Mouse (Mus musculus) urinary bladder, postnatal 10 days (tissue): ENCODE measurements around the gene Stag1.

ENCODE experiments used
- DNase-seq: peaks from one replicate; pipeline ENCODE4 v3.0.0; 2022; ENCODE audit warnings: low spot score

Stag1 gene

DNA sequence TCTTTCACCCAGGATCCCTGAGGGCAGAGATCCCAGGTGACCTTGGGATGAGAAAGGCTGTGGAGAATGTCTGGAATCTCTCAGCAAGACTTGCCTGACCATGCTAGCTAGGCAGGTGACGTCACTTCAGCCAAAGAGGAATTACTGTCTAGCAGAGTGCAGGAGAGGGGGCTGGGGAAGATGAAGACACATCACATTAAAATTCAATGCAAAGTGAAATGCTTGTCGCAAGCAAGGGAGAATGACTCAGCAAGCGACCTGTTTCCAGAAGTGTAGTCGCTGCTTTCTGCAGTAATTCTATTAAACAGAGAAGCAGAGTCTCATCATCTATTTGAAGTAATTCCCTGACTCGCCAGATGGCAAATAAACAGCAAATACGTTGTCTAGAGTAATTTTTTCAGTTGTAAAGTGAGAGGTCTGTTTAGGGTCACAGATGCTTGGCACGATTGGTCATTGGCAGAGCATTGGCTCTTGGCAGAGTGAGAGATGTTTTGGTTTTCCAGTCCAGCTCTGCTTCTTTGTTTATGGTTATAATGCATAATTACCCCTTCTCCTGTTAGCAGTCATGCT lies 8.5 kb downstream of the Stag1 start:
- DNase-seq: no peak

DNA sequence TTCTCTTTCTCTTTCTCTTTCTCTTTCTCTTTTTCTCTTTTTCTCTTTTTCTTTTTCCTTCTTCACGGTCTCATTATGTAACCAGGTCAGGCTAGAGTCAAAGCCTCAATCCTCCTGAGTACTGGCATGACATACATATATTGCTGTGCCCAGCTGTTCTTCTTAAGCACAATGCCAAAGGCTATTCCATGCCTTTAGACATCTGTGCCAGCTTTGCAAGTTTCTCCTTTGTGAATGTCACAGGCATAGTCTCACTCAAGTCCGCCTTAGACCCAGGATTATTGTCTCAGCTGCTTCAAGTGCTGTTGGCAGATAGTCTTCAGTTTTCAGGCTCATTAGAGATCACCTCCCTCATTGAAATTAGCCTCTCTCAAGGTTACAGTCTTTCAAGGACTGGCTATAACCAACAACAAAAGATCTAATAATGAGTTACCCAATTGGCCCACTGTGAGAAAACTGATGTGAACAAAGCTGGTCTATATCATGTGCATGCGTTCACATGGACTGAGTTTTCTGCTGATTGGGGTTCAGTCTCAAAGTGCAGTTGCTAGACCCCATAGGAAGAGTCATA lies 16.0 kb downstream of the Stag1 start:
- no peak for DNase-seq

DNA sequence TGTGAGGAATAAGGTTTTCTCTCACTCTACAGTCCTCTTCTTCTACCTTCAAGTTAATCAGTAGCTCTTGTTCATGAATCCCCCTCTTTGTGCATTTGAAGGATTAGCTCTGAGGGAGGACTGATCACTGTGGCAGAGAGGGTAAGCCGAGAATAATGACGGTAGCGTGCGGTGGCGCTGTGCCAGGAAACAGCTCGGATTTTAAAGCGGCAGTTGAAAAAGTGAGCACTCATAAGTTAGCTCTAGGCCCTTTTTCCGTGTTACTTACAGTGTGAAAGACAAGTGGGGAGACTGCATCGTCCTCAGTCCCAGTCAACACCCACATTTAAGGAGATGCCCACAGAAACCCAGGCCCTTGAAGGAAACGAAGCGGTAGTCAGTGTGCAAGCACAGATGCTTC lies 19.3 kb downstream of the Stag1 start:
- DNase-seq: no peak

DNA sequence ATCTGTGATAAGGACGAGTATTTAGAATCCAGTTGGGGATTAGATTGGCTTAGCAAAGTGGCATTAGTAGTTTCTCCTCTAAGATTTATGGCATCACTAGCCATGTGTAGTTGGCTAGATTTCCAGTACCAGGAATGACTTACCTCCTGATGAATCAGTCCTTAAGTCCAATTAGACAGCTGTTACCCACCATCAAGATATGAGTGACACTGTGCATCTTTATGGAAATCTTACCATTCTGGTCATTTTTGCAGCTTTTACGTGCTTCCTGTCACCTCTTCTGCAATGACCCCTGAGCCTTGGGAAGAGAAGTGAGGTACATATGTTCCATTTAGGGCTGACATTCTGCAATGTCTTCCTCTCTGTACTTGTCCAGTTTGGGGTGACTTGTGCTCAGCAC lies 28.7 kb downstream of the Stag1 start:
- DNase-seq: no peak

DNA sequence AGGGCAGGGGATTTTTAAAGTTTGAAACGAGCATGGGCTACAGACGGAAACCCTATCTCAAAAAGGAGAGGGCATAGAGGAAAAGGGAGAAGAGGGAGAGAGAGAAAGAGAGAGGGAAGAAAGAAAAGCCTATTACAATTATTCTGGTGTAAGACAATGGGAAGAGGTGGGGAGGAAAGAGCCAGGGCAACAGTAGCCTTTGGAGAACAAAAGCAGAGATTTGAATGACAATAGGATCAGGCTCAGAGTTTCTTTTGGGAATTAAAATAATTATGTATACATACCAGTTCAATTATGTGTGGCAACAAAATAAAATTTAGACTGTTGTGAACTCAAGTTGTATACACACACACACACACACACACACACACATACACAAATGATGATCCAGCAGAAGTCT lies 43.2 kb downstream of the Stag1 start:
- no peak for DNase-seq

DNA sequence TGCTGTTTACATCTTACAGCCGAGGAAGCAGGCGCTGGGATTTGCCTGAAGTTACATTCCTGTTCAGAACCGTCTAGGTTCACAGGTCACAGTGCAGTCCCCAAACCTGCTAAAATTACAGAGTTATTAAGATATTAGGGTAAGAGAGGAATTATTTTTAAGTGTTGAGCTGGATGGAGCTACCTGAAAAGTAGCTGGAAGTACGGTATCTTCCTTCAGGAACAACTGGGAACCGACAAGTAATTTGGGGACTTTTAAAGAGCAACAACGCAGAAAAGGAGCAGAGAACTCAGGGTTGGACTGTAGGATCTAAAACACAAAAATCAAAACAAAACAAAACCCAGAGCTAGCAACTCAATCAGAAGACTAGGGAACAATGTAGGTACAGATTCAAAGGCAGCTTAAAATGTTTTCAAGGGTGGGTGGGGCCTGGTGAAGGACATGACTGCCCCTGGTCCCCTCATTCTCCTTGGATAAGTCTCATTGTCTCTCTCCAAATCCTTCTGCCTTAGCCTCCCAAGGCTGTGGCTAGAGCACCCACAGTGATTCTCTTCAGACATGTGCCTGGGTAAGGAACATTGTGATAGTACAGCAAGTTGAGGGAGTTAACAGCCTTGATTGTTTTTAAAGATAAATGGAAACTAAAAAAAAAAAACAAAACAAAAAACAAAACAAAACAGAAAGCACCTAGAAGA lies 43.9 kb downstream of the Stag1 start:
- no peak for DNase-seq

DNA sequence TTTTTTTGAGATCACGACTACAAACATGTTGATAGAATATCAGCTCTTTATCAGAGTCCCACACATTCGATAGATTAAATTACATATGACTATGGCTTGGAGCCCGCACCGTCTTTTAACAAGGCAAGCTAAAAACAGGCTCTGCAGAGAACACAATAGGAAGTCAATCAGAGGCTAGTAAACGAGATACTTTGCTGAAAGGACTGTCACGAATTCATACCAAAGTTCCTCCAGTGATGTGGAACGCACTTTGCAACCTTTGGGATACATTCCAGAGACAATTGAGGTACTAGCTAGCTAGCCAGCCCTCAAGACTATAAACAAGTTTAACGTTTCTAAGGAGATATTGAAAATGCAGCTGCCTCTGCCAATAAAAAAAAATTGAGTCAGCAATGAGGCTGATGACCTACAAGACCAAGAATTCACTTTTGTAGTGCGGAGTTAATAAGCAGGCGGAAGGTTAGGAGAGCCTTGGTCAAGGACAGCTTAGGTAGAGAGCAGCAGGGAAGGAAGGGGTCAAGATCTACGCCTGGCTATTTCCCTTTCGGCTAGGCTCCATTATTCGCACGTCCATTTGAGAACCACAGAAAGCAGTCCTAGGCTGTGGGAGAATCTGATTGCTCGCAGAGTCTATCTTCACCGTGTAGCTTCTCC lies 44.7 kb downstream of the Stag1 start:
- DNase-seq: no peak

DNA sequence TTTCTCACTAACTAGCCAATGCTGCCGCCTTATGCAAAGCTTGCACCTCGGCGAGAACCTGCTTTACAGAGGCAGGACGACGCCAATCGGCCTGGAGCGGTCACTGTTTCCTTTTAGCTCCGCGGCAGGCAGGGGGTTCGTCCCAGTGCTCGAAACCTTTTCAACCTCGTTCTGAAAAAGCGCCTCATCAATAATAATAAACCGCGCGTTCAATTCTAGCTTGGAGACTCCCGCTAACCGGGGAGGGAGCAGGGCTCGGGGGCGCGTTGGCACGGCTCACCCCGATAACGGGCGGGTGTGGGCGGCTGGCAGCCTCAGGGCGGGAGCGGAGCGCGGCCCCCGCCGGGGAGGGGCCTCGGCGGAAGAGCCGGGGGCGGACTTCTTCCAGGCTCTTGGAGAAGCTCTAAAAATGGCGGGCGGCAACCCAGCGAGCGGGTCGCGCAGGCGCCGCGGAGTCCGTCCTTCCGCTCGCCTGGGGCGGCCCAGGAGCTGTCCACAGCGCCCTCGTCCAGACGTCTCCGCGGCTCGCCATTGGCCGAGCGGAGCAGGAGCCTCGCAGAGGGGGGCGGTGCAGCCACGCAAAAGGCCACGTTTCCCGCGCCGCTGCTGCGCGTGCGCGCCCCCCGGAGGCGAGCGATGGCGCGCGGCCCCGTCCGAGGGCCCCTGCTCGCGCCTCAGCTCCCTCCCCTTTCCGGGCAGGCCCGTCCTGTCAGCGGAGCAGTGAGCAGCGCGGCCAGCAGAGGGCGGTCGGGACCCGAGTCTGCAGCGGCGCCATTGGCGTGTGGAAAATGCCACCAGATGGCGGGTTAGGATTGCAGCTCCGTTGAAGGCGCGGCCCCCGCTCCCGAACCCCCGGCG lies 45.5 kb downstream of the Stag1 start:
- peak; percentile 99 for DNase-seq

DNA sequence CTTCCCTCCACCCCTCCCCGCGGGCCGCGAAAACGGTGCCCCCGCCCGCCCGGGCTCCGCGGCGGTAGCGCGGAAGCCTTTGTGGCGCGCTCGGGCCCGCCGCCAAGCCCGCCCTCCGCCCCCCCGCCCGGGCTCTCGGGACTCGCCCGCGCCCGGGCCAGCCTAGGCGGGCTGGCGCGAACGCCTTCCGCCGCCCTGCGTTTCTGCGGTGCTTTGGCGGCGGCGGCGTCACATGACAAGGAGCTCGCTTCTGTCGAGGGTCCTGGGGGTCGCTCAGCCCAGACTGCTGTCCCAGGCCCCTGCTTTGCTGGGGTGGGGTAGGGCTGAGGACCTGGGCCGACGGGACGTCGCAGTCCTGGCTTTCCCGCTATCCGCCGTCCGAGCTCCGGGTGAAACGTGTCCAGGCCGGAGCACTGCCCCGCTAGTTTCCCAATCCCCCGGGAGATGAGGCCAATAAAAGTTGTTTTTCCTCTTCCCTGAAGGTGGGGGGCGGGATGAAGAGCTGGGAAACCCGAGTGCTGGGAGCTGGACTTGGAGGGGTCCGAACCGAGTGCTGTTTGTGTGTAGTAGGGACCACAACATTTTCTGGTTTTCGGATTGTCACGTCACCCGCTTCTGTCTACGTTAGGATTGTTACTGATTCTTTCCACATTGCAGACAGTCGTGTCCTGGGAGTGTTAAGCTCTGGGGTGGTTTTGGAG lies 46.6 kb downstream of the Stag1 start:
- DNase-seq: peak; percentile 31

DNA sequence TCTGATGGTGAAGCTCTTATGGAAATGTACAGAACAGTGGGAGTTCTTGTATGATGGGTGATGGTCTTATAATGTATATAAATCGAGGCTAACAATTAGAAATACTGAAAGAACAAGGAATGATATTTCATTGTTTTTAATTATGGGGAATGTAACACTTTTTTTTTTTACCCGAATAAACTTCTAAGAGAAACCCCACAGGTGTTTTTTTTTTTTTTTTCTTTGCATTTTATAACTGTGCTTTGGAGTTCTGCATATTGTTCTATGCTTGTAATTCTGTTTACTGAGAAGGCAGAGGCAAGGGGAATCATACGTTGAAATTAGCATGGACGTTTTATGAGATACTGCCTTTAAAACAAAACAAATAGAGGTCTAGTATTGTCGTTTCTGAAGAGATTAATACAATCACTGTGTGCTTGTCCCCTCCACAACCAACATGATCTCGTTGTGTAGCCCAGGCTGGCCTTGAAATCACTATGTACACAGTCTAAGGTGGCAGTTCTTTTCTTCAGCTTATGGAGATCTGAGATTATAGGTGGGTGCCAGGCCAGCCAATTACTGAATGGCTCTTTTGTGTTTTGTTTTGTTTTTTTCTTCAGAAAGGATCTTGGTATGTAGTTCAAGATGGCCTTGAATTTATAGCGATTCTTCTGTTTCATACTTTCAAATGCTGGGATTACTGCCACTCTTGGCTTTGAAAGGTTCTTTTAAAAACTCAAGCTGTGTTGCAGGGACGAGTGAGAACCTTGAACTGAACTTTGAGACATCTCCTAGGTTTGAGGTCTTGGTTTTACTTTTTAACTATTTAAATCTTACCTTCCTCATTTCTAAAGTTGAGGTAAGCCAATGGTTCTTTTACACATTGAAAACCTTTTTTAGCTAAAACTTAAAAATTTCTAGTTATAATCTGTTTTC lies 47.7 kb downstream of the Stag1 start:
- no peak for DNase-seq

DNA sequence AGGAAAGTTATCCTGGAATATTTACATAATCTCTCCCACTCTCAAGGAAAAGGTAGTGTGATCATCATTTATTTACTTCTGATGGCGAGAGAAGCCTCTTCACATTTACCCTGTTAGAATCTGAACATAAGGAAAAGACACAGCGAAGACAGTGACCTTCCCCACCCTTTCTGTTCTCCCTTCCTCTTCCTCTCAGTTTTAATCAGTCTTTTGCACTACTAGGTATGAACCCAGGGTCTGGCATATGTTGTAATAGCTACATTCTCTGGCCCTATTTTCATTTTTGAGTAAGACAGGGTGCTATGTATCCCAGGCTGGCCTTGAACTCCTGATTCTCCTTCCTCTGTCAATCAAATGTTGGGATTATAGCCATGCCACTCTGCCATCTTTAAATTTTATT lies 48.7 kb downstream of the Stag1 start:
- DNase-seq: no peak

DNA sequence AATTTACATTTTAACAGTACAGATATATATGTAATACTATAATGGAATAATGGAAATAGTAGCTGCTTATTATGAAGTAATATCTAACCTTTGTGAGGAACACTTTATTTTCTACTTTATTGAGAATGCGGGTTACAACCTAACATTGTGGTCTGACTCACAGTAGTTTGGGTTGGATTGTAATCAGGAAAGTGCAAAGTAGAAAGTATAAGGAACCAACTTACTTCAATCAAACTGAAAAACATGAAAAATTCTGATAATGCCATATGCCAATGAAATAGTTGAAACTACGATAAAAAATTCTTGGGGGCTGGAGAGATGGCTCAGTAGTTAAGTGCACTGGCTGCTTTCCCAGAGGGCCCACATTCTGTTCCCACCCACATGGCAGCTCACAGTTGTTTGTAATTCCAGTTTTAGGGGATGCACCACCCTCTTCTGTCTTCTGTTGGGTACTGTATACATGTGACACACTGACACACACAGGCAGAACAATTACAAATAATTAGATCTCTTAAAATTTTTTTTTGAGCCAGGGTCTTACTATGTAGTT lies 50.3 kb downstream of the Stag1 start:
- DNase-seq: no peak

DNA sequence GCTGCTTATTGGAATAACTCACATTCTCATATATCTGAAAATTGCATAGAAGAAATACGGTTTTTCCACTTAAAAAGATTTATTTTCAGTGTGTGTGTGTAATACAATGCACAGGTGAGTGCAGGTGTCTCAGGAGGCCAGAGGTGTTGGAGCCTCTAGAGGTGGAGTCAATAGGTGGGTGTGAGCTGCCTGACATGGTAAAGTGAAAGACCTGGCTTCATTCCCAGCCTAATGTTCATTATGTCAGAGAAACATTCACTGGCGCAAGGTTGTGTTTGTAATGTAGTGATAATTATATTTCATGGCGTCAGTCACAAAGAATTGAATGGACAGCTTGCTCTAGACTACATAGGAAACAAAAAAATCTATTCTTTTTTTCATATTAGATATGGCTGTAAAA lies 56.5 kb downstream of the Stag1 start:
- no peak for DNase-seq

DNA sequence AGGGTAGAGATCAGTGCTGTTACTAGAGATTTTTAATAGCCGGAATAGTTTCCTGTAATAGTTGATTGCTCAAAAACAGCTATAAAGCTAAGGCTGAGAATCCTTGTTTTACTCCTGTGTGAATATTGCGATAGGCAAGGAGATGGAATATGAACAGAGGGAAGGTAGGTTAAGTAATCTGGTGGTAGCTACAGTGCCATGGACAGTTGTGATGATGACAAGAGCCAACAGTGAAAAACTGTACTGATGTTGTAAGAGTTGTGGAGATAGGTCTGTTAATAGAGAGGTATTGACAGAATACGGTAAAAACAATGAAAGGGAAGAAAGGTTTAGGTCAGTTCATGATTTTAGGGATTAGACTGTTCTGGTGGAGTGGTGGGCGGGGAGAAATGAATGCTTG lies 58.5 kb downstream of the Stag1 start:
- no peak for DNase-seq

DNA sequence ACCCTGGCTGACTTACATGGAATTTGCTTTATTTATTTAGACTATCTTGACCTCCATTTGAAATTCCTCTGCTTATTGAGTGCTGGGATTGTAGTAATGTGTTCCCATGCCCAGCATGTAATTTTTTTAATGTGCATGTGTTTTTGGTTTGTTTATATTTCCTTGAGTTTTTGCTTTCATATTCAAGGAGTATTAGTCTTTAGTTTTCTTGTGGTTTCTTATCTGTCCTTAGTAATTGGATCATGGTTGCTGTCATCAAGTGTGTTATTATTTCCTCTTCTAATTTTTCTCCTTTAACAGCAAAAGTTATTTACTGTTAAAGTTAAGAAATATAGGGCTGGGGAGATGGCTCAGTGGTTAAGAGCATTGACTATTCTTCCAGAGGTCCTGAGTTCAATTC lies 63.0 kb downstream of the Stag1 start:
- no peak for DNase-seq

DNA sequence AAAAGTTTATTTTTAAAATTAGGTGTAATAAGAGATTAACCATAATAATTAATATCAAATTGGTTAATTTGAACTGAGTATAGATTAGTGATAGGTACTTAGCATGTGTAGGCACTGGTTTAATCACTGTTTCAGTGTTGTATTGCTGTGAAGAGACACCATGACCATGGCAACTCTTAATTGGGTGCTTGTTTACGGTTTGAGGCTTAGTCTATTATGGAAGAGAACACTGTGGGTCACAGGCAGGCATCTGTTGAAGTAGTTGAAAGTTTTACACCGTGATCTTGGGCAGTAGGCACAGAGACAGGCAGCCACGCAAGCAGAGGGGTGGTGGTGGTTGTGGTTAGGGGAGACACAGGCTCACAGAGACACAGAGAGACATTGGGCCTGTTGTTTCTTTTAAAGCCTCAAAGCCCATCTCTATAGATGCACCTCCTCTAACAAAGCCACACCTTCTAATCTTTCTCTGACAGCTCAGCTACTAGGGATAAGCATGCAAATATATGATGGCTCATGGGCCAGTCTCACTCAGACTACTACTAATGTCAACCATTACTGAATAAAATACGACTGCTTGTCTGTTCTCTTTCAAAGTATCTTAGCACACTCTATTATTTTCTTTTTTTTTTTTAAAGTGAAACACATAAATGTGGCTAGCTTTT lies 66.0 kb downstream of the Stag1 start:
- no peak for DNase-seq

DNA sequence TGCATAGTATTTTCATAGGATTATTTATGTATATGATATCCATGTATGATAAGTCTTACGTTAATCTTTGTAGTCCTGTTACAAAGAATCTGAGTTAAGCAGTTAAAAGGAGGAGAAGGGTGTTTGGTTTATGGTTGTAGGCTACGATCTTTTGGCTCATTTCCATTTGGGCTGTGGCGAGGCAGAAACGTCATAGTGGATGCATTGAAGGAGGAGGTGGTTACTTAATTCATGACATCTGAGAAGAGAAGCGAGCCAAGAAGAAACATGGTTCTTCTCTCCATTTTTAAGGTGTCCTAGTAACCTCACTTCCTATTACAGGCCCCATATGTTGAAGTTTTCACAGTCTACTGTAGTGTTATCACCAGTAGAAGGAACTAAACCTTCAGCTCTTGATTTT lies 72.6 kb downstream of the Stag1 start:
- no peak for DNase-seq

DNA sequence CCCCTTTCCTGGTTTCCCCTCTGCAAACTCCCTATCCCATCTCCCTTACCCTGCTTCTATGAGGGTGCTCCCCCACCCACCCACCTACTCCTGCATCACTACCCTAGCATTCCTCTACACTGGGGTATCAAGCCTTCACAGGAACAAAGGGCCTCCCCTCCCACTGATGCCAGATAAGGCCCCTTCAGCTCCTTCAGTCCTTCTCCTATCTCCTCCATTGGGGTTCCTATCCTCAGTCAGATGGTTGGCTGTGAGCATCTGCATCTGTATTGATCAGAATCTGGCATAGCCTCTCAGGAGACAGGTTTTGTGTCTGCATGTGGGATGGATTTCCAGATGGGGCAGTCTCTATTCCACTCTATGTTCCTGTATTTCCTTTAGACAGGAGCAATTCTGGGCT lies 81.4 kb downstream of the Stag1 start:
- DNase-seq: no peak

DNA sequence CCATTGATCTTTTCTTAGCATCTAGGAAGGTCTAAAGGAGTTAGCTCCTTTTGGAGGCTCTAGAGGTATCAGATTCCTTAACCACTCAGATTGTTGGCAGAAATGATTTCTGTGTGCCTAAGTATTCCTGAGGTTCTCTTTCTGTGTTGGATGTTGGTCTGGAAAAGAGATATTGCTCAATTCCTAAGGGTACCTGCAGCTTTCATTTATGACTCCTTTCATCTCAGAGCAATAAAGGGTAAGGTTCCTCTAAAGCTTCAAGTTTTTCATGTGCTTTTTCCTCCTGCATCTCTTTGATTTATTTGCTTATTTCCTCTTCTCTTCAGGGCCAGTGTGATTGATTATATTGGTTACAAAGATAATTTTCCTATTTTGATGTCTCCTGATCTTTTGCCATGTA lies 84.7 kb downstream of the Stag1 start:
- DNase-seq: no peak
